Mouse (Mus musculus) frontal cortex, adult (tissue): ENCODE measurements at regions not wholly inside any gene's neighbourhood (a gene's known extent, or its start where the extent isn't known, plus 50 kb on each side); places are given as distances from the start of the nearest gene placed in this dataset.

Source experiments
- ATAC-seq: cut with Nextera tagmentation; 2 replicates; pipeline ENCODE4 v1.9.2; 2017; ENCODE audit warnings: mild to moderate bottlenecking, moderate library complexity, mixed read lengths; ENCODE audit not compliant: low TSS enrichment

GRCm38 (mm10) chr8:43956500-43956899 lies 246.7 kb upstream of the Adam34 start:
- no peak for ATAC-seq

DNA sequence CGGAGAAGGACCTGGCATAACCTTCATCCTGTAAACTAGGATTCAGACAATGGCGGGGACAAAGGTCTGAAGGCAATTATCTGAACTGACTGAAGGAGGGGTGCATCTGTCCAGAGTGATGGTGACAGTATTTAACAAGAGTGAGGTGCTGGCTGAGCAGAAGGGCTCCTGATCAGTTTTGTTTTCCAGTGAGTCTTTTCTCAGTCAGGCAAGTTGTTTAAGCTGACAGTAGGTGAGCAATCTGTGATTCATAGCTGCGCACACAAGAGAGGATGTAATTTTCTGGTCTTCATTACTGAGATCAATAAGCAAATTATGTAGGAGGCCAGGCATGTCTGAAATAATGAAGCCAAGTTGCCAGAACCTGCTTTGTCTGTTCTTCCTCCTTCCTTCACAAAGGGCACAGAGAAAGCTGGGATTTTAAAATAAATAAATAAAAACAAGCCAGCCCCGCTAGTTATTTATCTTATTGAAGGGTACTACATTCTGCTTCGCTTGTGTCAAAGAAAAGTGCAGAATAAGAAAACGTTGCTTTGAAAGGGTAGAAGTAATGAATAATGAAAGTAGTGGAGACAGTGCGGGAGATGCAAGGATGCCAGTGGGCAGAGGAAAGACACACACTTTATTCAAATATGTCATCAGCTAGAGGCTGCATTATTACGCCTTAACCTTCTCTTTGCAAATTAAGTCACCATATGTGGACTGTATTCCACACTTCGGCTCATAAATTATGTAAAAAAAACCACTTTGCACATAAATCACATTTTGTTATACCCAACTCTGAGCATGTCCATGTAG lies 239.6 kb upstream of the Adam34 start:
- ATAC-seq: peak; percentile 44

DNA sequence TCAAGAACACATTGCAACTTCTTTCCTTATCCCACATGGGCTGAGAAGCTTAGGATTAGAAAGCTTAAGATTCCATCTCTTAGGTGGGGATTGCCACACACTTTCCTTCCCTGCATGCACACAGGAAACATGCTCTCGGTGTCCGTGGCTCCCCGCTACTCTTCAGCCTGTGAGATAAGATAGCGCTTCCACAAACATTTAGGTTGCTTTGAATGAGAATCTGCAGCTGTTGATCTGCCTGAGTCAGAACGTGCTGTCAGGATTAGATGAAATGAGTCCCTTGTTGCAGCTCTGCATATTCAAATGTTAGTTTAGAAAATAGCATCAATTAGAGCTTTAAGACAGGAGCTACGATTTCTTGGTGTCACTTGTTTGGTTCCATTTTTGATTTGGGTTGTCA lies 239.0 kb upstream of the Adam34 start:
- ATAC-seq: peak; percentile 69

- ATAC-seq: no peak
Observed at GRCm38 (mm10) chr8:43931727-43932126, 221.9 kb upstream of the Adam34 start.

GRCm38 (mm10) chr8:43922982-43923381 lies 213.1 kb upstream of the Adam34 start:
- ATAC-seq: no peak

GRCm38 (mm10) chr8:43921263-43921662 lies 211.4 kb upstream of the Adam34 start:
- no peak for ATAC-seq

DNA sequence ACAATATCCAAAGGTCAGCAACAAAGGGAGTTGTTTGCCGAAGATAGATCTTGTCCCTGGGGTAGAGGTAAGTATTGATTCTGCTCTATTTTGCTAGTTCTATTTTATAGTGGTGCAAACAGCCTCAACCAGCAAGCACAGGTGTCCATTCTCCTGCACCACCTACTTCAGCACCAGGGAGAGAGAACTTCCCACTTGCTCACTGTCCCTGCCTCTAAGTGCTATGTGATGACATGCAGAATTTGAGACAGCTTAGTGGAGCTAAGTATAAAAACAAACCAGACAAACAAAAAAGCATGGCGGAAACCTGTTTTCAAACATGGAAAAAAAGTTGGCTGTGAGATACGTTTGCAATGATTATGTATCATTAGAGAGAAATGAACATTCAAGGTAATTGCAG lies 196.3 kb upstream of the Adam34 start:
- no peak for ATAC-seq

GRCm38 (mm10) chr8:43895171-43895570 lies 185.3 kb upstream of the Adam34 start:
- no peak for ATAC-seq

DNA sequence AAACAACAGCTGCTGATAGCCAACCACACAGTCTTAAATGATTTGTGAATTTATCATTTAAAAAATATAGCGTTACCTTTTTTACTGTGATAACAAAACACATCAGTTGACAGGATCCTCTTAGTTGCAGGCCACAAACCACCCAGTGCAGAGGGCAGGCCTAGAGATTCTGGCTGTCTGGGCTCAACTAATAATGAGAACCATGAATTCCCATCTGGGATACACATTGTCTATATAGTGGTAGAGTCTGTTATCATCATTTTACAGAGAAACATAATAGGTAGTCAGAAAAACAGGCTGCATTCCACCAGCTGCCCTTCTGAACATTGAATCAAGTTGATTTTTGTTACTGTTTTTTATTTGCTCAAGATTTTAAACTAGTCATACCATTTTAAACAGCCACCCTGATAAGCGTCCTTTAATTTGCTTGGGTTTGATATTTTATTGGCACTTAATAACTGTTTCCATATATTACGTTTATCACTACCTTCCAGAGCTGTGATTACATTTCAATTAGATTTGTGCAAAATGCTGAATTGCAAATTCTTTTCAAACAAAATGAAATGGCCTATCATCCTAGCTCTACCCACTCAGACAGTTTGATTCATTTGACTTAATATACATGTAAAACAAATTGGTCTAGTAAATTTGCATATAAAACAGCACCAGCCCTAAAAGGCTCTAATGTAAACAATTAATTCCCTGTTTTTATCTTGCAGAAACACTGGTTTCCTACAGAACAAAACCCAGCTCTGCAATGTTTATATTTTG lies 144.2 kb upstream of the Adam34 start:
- no peak for ATAC-seq
